Mouse (Mus musculus) embryonic stem cell, embryonic (primary cell): ENCODE results near the gene Oscar.

ENCODE experiments used
- CTCF ChIA-PET, 4 experiments: fragments of 300-600 bp in 2 of 4; fragments of 350-600 bp in 2 of 4; sonication (Branson Sonifier 250); formaldehyde crosslinking; loops; one replicate each; lab custom pipeline; 2022; ENCODE audit warnings: inconsistent platforms in 2 of 4; lab: Charles Lee
- POLR2A ChIA-PET, 4 experiments: fragments of 300-600 bp in 2 of 4; fragments of 350-600 bp in 2 of 4; sonication (Branson Sonifier 250); formaldehyde crosslinking; loops; one replicate each; lab custom pipeline; 2022; ENCODE audit warnings: antibody characterized with exemption in 4 of 4, inconsistent platforms in 1 of 4; lab: Charles Lee

Oscar gene

GRCm38 (mm10) chr7:3594686-3595085, 21.3 kb downstream of the Oscar start:
- CTCF ChIA-PET: interaction anchor here in 1 of 4 experiments (0.6 kb wide), 1 partner anchor 11 kb away, joined by 6 read pairs; no protein-coding TSS in a partner anchor
- POLR2A ChIA-PET: interaction anchor here in 2 of 4 experiments (0.5 to 4.8 kb wide), 10 partner anchors 9 to 1194 kb away, joined by 3 to 24 read pairs (median 4); partner anchors contain the start of genes Cnot3 (in 2 of the 2) and Ndufa3 (in 1 of the 2)

GRCm38 (mm10) chr7:3593855-3594254, 22.1 kb downstream of the Oscar start:
- CTCF ChIA-PET: no interaction called here
- POLR2A ChIA-PET: interaction anchor here in 2 of 4 experiments (0.5 to 4.8 kb wide), 4 partner anchors 14 to 212 kb away, joined by 3 to 24 read pairs (median 5); partner anchors contain the start of gene Cnot3 (in 1 of the 2)

- ChIA-PET CTCF (no interaction called here), POLR2A (interaction anchor here in 1 of 4 experiments (1.5 to 1.7 kb wide), 2 partner anchors 12 to 53 kb away, joined by 5 to 8 read pairs; partner anchors contain the start of gene Cnot3)
Observed at GRCm38 (mm10) chr7:3591534-3591933, 24.4 kb downstream of the Oscar start.

DNA sequence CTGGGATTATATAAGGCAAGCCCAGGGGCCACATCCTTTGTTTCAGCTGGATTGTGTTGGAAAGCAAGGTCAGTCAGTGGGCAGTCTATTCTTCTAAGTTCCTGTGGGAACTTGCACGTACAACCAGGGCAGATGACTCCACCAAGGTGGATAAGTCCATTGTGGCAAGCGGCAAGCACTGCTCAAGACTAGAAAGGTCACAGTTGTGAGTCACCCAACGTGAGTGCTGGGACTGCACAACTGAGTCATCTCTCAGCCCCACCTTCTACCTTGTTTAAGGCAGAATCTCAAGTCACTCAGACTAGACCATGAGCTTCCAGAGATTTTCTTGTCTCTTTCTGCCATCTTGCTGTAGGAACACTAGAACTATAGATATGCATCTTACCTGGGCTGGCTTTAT, 25.4 kb downstream of the Oscar start:
- ChIA-PET CTCF (interaction anchor here in 3 of 4 experiments (0.6 to 0.9 kb wide), 4 partner anchors 12 to 679 kb away, joined by 3 to 8 read pairs (median 4); partner anchors contain the start of gene Ndufa3 (in 1 of the 3)), POLR2A (interaction anchor here in 3 of 4 experiments (0.7 to 1.7 kb wide), 5 partner anchors 11 to 116 kb away, joined by 3 to 8 read pairs (median 5); partner anchors contain the start of gene Cnot3 (in 1 of the 3))

GRCm38 (mm10) chr7:3587292-3587691, 28.7 kb downstream of the Oscar start:
- POLR2A ChIA-PET: interaction anchor here in 1 of 4 experiments (1.1 to 2.1 kb wide), 5 partner anchors 11 to 122 kb away, joined by 4 to 6 read pairs (median 6); partner anchors contain the start of gene Ndufa3
- CTCF ChIA-PET: interaction anchor here in 1 of 4 experiments (0.6 to 1.0 kb wide), 2 partner anchors 336 to 937 kb away, joined by 3 to 5 read pairs; partner anchors contain the start of gene Tnni3

GRCm38 (mm10) chr7:3586255-3586654, 29.7 kb downstream of the Oscar start:
- CTCF ChIA-PET: interaction anchor here in 3 of 4 experiments (0.6 to 1.0 kb wide), 6 partner anchors 8 to 335 kb away, joined by 3 to 4 read pairs (median 3); partner anchors contain the start of gene Ndufa3 (in 1 of the 3)
- POLR2A ChIA-PET: interaction anchor here in 3 of 4 experiments (0.6 to 2.1 kb wide), 22 partner anchors 9 to 915 kb away, joined by 3 to 6 read pairs (median 3); partner anchors contain the start of genes Cnot3 (in 2 of the 3), Leng1 (in 1 of the 3), Mboat7 (in 1 of the 3) and Ndufa3 (in 1 of the 3)

DNA sequence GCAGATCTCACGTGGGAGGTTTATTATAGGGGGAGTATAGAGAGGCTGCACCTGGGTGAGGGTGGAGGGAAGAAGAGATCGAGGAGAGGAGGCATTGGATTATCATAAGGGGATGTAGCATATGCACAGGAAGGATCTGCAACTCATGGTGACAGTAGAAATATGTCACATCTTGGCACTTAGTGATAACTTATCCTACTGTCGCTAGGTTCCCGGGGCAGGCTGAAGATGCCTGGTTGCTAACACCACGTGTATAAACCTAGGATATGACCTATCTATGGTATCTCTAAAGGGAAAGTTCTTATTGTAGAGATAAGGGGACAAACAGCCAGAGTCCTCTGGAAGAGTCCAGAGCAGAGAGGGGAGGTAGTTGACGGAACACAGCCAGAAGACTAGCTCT, 30.2 kb downstream of the Oscar start:
- POLR2A ChIA-PET: interaction anchor here in 3 of 4 experiments (0.6 to 2.1 kb wide), 19 partner anchors 9 to 221 kb away, joined by 3 to 6 read pairs (median 3); partner anchors contain the start of genes Cnot3 (in 2 of the 3), Leng1 (in 1 of the 3) and Mboat7 (in 1 of the 3)
- CTCF ChIA-PET: interaction anchor here in 2 of 4 experiments (0.6 to 1.0 kb wide), 4 partner anchors 32 to 322 kb away, joined by 3 to 5 read pairs (median 4); partner anchors contain the start of gene Ndufa3 (in 1 of the 2)

- CTCF ChIA-PET: interaction anchor here in 2 of 4 experiments (0.6 to 1.9 kb wide), 6 partner anchors 14 to 847 kb away, joined by 3 to 11 read pairs (median 4); partner anchors contain the start of genes Mboat7 (in 1 of the 2), Myadm (in 1 of the 2), Prkcg (in 1 of the 2) and Tsen34 (in 1 of the 2)
- POLR2A ChIA-PET: interaction anchor here in 3 of 4 experiments (0.6 to 4.3 kb wide), 33 partner anchors 9 to 1172 kb away, joined by 3 to 34 read pairs (median 7); partner anchors contain the start of genes Cnot3 (in 2 of the 3), Mboat7 (in 2 of the 3), Tsen34 (in 2 of the 3) and Cox6b2 (in 1 of the 3)
Observed at GRCm38 (mm10) chr7:3580029-3580428, 35.9 kb downstream of the Oscar start.

GRCm38 (mm10) chr7:3578952-3579546, 36.9 kb downstream of the Oscar start:
- POLR2A ChIA-PET: interaction anchor here (0.5 to 4.3 kb wide), 72 partner anchors 8 to 1233 kb away, joined by 3 to 34 read pairs (median 4); partner anchors contain the start of genes Cnot3 (in 3 of the 4), Mboat7 (in 2 of the 4), Ndufa3 (in 2 of the 4) and Tsen34 (in 2 of the 4)
- CTCF ChIA-PET: interaction anchor here in 3 of 4 experiments (0.6 to 1.9 kb wide), 13 partner anchors 12 to 945 kb away, joined by 3 to 11 read pairs (median 4); partner anchors contain the start of genes Mboat7 (in 1 of the 3), Ndufa3 (in 1 of the 3), Tnni3 (in 1 of the 3) and Tsen34 (in 1 of the 3)

- ChIA-PET CTCF (interaction anchor here in 3 of 4 experiments (0.6 to 1.9 kb wide), 16 partner anchors 8 to 946 kb away, joined by 3 to 11 read pairs (median 4); partner anchors contain the start of genes Mboat7 (in 1 of the 3), Ndufa3 (in 1 of the 3), Tnni3 (in 1 of the 3) and Tsen34 (in 1 of the 3)), POLR2A (interaction anchor here (0.5 to 4.3 kb wide), 52 partner anchors 8 to 1234 kb away, joined by 3 to 34 read pairs (median 5); partner anchors contain the start of genes Cnot3 (in 2 of the 4), Mboat7 (in 2 of the 4), Tsen34 (in 2 of the 4) and Cacng8 (in 1 of the 4))
Observed at GRCm38 (mm10) chr7:3578196-3578595, 37.8 kb downstream of the Oscar start.

GRCm38 (mm10) chr7:3576354-3577124, 39.4 kb downstream of the Oscar start:
- ChIA-PET CTCF (interaction anchor here in 3 of 4 experiments (0.6 to 1.5 kb wide), 4 partner anchors 9 to 136 kb away, joined by 3 to 8 read pairs (median 4); no protein-coding TSS in a partner anchor), POLR2A (interaction anchor here in 3 of 4 experiments (0.6 to 4.1 kb wide), 9 partner anchors 9 to 118 kb away, joined by 3 to 34 read pairs (median 4); partner anchors contain the start of genes Mboat7 (in 1 of the 3) and Tsen34 (in 1 of the 3))

DNA sequence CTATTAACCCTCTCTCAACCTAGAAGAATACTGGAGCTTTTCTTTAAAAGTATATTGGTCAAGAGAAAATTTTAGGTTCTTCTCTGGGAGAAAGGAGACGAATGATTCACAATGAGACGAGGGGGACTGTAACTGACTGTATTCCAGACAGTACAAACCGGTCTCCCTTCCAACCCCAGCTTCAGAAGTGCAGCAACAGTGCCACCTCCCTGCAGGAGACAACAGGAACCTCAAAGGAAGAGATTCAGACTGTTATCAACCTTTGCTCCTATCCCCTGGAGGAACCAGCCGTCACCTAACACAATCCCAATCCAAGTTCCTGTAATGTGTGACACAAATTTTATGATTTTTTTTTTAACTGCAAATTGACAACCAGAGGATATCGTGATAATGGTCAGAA, 41.7 kb downstream of the Oscar start:
- POLR2A ChIA-PET: interaction anchor here in 2 of 4 experiments (0.6 to 3.1 kb wide), 9 partner anchors 8 to 373 kb away, joined by 3 to 11 read pairs (median 3); partner anchors contain the start of genes Mboat7 (in 1 of the 2) and Tsen34 (in 1 of the 2)

GRCm38 (mm10) chr7:3571847-3572246, 44.1 kb downstream of the Oscar start:
- ChIA-PET POLR2A (interaction anchor here in 2 of 4 experiments (1.0 to 3.1 kb wide), 9 partner anchors 11 to 1181 kb away, joined by 3 to 11 read pairs (median 3); partner anchors contain the start of gene Cox6b2 (in 1 of the 2)), CTCF (interaction anchor here in 1 of 4 experiments (0.5 kb wide), 1 partner anchor 132 kb away, joined by 9 read pairs; no protein-coding TSS in a partner anchor)

More for the DNA sequence above, 41.7 kb downstream of the Oscar start:
- CTCF ChIA-PET: interaction anchor here in 1 of 4 experiments (0.5 to 1.1 kb wide), 3 partner anchors 43 to 162 kb away, joined by 3 to 4 read pairs (median 3); partner anchors contain the start of gene Ndufa3

- POLR2A ChIA-PET: interaction anchor here in 3 of 4 experiments (0.5 to 2.1 kb wide), 18 partner anchors 8 to 1342 kb away, joined by 3 to 10 read pairs (median 3); partner anchors contain the start of genes Cdc42ep5 (in 1 of the 3) and Cox6b2 (in 1 of the 3)
- CTCF ChIA-PET: interaction anchor here in 2 of 4 experiments (0.6 kb wide), 3 partner anchors 159 to 576 kb away, joined by 3 to 5 read pairs (median 3); no protein-coding TSS in a partner anchor
Observed at GRCm38 (mm10) chr7:3570580-3570979, 45.4 kb downstream of the Oscar start.

- POLR2A ChIA-PET: interaction anchor here in 3 of 4 experiments (0.6 to 2.5 kb wide), 6 partner anchors 9 to 179 kb away, joined by 3 to 16 read pairs (median 8); partner anchors contain the start of gene Cacng8 (in 1 of the 3)
- CTCF ChIA-PET: no interaction called here
Observed at GRCm38 (mm10) chr7:3569725-3570124, 46.2 kb downstream of the Oscar start.

GRCm38 (mm10) chr7:3567336-3567735, 48.6 kb downstream of the Oscar start:
- ChIA-PET CTCF (interaction anchor here (0.5 to 1.4 kb wide), 6 partner anchors 10 to 329 kb away, joined by 3 to 8 read pairs (median 4); no protein-coding TSS in a partner anchor), POLR2A (interaction anchor here in 3 of 4 experiments (0.5 to 3.4 kb wide), 24 partner anchors 9 to 563 kb away, joined by 3 to 34 read pairs (median 4); partner anchors contain the start of genes Cnot3 (in 1 of the 3), Mboat7 (in 1 of the 3) and Tarm1 (in 1 of the 3))
